Mouse (Mus musculus): ENCODE data around the gene Plekhg3.

- TF ChIP-seq CTCF (IDR thresholded peaks at IDR 0.05; ENCODE audit: borderline replicate concordance, insufficient read depth, low read length), result no peak
- TF ChIP-seq POLR2A (IDR thresholded peaks at IDR 0.05; ENCODE audit: low read depth, low read length), result no peak
Measured at GRCm38 (mm10) chr12:76484881-76485280, 45.8 kb upstream of the Plekhg3 start.
